16 mouse cellular contexts compared by ENCODE assay signal in the genomic region with DNA sequence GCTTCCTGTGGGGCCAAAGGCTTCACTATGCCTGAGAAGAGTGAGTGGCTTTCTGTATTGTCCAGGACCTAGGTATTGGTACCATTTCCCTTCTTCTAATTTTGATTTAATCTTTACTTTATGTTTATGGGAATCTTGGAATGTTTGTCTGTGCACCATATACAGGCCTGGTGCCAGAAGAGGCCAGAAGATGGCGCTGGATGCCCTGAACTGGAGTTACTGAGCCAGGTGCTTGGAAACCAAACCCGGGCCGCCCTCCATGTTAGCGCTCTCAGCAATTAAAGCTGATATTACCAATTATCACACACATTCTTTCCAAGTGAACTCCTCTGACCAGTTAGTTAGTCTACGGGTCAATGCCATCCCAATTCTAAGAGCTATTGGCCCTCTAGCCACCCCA.
DNase-seq lines count a peak whose midpoint lies in the region; ATAC-seq and TF ChIP-seq lines count a peak whose summit lies in the region.
"Had no signal": no experiment of that assay in that cellular context is flagged by ENCODE, and none has a peak within 500 bp of the region (broad histone marks: within the 10 kb centered on the region; RNA-seq: fewer than 3 reads in every experiment).

No protein-coding gene starts in this region.

- H3K9me3 ChIP-seq in kidney, embryonic 16.5 days (ENCODE audit: low read length), result no peaks in the 10 kb centered on the region
- no peaks in the 10 kb centered on the region for H3K9me3 ChIP-seq in ES-Bruce4 (replicated peaks; ENCODE audit: control insufficient read depth, insufficient read depth, low read length, poor library complexity, severe bottlenecking)
- H3K9me3 ChIP-seq: embryonic facial prominence, embryonic 12.5 days; heart, embryonic 13.5 days; limb, embryonic 15.5 days; neural tube, embryonic 12.5 days had no signal

- no peak overlapping the region for H3K27ac ChIP-seq in cerebellum, adult 2 months (ENCODE audit: insufficient read depth, low read length)
- 0 out of 2 replicates have a peak overlapping the region, but pooled peaks have one; percentile 80 for H3K27ac ChIP-seq in kidney, embryonic 16.5 days (ENCODE audit: low read length)
- H3K27ac ChIP-seq in ES-Bruce4 (ENCODE audit: insufficient read depth, low read length), result no peak overlapping the region
- H3K27ac ChIP-seq: embryonic facial prominence, embryonic 12.5 days; limb, embryonic 15.5 days; neural tube, embryonic 12.5 days had no signal

- peaks cover 32% of the 10 kb centered on the region for H3K36me3 ChIP-seq in kidney, embryonic 16.5 days (ENCODE audit: insufficient read depth, low read length)
- H3K36me3 ChIP-seq in ES-Bruce4 (ENCODE audit: control insufficient read depth, insufficient read depth, low read length, poor library complexity, severe bottlenecking), result peaks cover 71% of the 10 kb centered on the region
- H3K36me3 ChIP-seq: limb, embryonic 15.5 days had no signal

- no peaks in the 10 kb centered on the region for H3K27me3 ChIP-seq in cerebellum, adult 2 months (ENCODE audit: control insufficient read depth, insufficient read depth, low read length)
- no peaks in the 10 kb centered on the region for H3K27me3 ChIP-seq in kidney, embryonic 16.5 days (ENCODE audit: insufficient read depth, low read length)
- no peaks in the 10 kb centered on the region for H3K27me3 ChIP-seq in ES-Bruce4 (ENCODE audit: control insufficient read depth, insufficient read depth, low read length, poor library complexity, severe bottlenecking)
- H3K27me3 ChIP-seq: embryonic facial prominence, embryonic 12.5 days; heart, embryonic 13.5 days; limb, embryonic 15.5 days; neural tube, embryonic 12.5 days had no signal

- TF ChIP-seq POLR2A in cerebellum, adult 2 months (IDR thresholded peaks at IDR 0.05; ENCODE audit: borderline replicate concordance, insufficient read depth, low read length), result no peak
- no peak for TF ChIP-seq POLR2A in lung, adult 2 months (IDR thresholded peaks at IDR 0.05; ENCODE audit: borderline replicate concordance, extremely low read depth, low read depth, low read length)
- no peak for TF ChIP-seq POLR2A in ES-Bruce4 (IDR thresholded peaks at IDR 0.05; ENCODE audit: insufficient read depth, low read length)

- TF ChIP-seq EP300 in ES-Bruce4 (IDR thresholded peaks at IDR 0.05; ENCODE audit: insufficient read depth, low read depth, low read length), result no peak

- 94% methylated on average over 5 of the region's 5 CpGs for WGBS in cerebellum, adult 2 months
- 89% methylated on average over 5 of the region's 5 CpGs for WGBS in kidney, embryonic 16.5 days
- 94% methylated on average over 5 of the region's 5 CpGs for WGBS in lung, adult 2 months

- H3K4me3 ChIP-seq in cerebellum, adult 2 months (replicated peaks; ENCODE audit: insufficient read depth, low read depth, low read length), result no peak overlapping the region
- no peak overlapping the region for H3K4me3 ChIP-seq in kidney, embryonic 16.5 days (ENCODE audit: low read length)
- no peak overlapping the region for H3K4me3 ChIP-seq in lung, adult 2 months (replicated peaks; ENCODE audit: extremely low read depth, low read depth, low read length)
- no peak overlapping the region for H3K4me3 ChIP-seq in ES-Bruce4 (ENCODE audit: low read depth, low read length)
- H3K4me3 ChIP-seq: embryonic facial prominence, embryonic 12.5 days; heart, embryonic 13.5 days; limb, embryonic 15.5 days; neural tube, embryonic 12.5 days had no signal

- DNase-seq in cerebellum, adult 2 months, result no peak
- DNase-seq in cerebellum, adult 9-11 months, result no peak
- no peak for DNase-seq in kidney, adult 11 months
- no peak for DNase-seq in lung, adult 2 months
- no peak for DNase-seq in lung, postnatal 14 days
- DNase-seq: cerebellum, adult 11 months; gastrocnemius, postnatal 25 days; right cerebral cortex, postnatal 14 days had no signal

- no peak for ATAC-seq in kidney, embryonic 16.5 days (ENCODE audit: low FRiP score, low TSS enrichment)
- ATAC-seq in activated CD4-positive, CD25-positive, alpha-beta regulatory T cell, adult 4 months, result no peak
- ATAC-seq: inflammation-experienced regulatory T-cells, adult 6 months had no signal

- peaks cover 29% of the 10 kb centered on the region for H3K4me1 ChIP-seq in cerebellum, adult 2 months (ENCODE audit: control insufficient read depth, insufficient read depth, low read length)
- H3K4me1 ChIP-seq in kidney, embryonic 16.5 days (ENCODE audit: insufficient read depth, low read length), result peaks cover 67% of the 10 kb centered on the region
- H3K4me1 ChIP-seq in lung, adult 2 months (ENCODE audit: control insufficient read depth, insufficient read depth, low read length), result peaks cover 21% of the 10 kb centered on the region
- peaks cover 6% of the 10 kb centered on the region for H3K4me1 ChIP-seq in ES-Bruce4 (ENCODE audit: control insufficient read depth, insufficient read depth, low read length)
- H3K4me1 ChIP-seq: embryonic facial prominence, embryonic 12.5 days had no signal

- H3K9ac ChIP-seq in kidney, embryonic 16.5 days (replicated peaks; ENCODE audit: low read length), result no peak overlapping the region
- H3K9ac ChIP-seq in ES-Bruce4 (ENCODE audit: low read depth, poor library complexity, severe bottlenecking), result no peak overlapping the region
- H3K9ac ChIP-seq: embryonic facial prominence, embryonic 12.5 days; heart, embryonic 13.5 days; limb, embryonic 15.5 days; neural tube, embryonic 12.5 days had no signal

- peak; percentile 20; the same call in 1 of the 2 replicates for TF ChIP-seq CTCF in cerebellum, adult 2 months (IDR thresholded peaks at IDR 0.05; ENCODE audit: borderline replicate concordance, insufficient read depth, low read depth, low read length)
- TF ChIP-seq CTCF in lung, adult 2 months (IDR thresholded peaks at IDR 0.05; ENCODE audit: insufficient read depth, low read length), result peak; percentile 15; the same call in 1 of the 2 replicates
- peak; percentile 64 for TF ChIP-seq CTCF in ES-Bruce4 (IDR thresholded peaks at IDR 0.05; ENCODE audit: low read depth, low read length)

- H3K4me2 ChIP-seq in kidney, embryonic 16.5 days (replicated peaks; ENCODE audit: low read depth, low read length), result no peak overlapping the region
- H3K4me2 ChIP-seq: embryonic facial prominence, embryonic 12.5 days; heart, embryonic 13.5 days; limb, embryonic 15.5 days; neural tube, embryonic 12.5 days had no signal
